Mouse (Mus musculus) gastrocnemius, adult 8-10 months (tissue): ENCODE measurements around the gene Gtf2h1. TPM values are rescaled to one million over a fixed set of nuclear protein-coding genes. Genes with fewer than 3 reads are reported as not detected.
"Not testable (repeated sequence)": the region's sequence is repeated elsewhere in the genome, so short reads cannot be mapped to it uniquely, and the experiment has no call there.

Experiments used
- DNase-seq, 2 experiments: peaks; one replicate each; pipeline ENCODE4 v3.0.0; 2022; ENCODE audit warnings: low spot score in 2 of 2
- total RNA-seq, 4 experiments: library from RNA; stranded (reverse); gene quantifications; 2 replicates each; pipeline ENCODE4 v1.2.4; 2022

Gene Gtf2h1
- 10 to 100 TPM; 14.7 to 18.4 (median 16.6) TPM for total RNA-seq

- DNase-seq, result peak; percentile 97 to 98
These were observed at the start of gene Gtf2h1, which contains the start of gene Hps5 for GRCm38 (mm10) chr7:46795287-46796205. Gtf2h1 (plus strand) TSS chr7:46796103. Hps5 (minus strand) TSS chr7:46796064.

DNA sequence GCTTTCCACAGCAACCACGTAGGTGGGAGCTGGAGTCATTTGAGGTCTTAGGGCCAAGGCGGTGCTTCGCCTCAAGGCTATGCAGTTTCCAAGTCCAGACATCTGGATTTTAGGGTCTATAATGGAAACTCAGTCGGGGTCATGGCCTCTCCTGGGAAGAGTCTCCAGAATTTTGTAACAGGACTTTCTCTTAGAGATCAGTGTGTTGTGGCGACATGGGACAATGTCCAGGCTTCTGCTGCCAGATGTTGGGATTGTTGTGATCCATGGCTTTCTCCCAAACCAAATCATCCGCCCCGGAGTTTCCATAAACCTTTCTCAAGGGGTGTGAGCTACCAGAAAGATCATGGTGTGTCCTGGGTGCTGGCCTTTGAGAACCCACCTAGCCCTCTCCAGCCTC lies 49.5 kb upstream of the Gtf2h1 start:
- peak; percentile 36 to 45 for DNase-seq

DNA sequence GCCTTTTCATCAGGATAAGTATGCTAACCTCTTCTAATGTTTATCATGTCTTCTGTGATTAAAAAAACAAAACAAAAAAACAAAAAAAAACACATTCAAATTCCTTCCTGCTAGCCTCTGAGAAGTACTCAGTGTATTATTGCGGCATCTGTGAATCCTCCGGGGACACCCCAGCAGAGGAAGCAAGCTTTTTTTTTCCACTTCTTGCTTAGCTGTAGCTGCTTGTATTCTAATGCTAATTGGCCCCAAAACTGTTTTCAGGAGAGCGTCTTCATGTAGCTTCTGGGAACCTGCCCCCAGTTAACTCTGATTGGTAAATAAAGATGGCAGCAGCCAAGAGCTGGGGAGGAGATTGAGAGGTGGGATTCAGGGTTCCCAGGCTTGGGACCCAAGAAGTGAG lies 47.4 kb upstream of the Gtf2h1 start:
- DNase-seq, result no peak

- DNase-seq, result no peak
These were observed 44.4 kb upstream of the Gtf2h1 start, which contains the start of gene Saa2 for GRCm38 (mm10) chr7:46751490-46751889. Saa2 (plus strand) TSS chr7:46751790.

GRCm38 (mm10) chr7:46761049-46761795 lies 34.7 kb upstream of the Gtf2h1 start:
- DNase-seq, result no peak

DNA sequence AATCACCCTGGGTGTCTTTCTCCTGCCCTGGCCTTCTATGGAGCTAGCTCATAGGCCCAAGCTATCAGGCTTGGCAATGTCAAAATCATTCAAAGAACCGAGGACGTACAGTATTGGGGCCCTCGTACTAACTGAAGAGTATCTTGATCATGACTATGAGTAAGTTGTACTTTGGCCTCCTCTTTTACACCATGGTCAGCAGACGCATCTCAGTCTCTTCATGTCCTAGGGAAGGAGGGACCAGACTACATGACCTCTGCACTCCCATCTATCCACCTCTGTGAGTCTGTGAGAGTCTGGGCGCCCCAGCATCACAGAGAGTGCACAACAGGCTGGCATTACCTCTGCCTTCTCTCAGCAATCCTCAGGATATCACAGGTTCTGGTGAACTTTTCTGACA lies 33.3 kb upstream of the Gtf2h1 start:
- no peak for DNase-seq

DNA sequence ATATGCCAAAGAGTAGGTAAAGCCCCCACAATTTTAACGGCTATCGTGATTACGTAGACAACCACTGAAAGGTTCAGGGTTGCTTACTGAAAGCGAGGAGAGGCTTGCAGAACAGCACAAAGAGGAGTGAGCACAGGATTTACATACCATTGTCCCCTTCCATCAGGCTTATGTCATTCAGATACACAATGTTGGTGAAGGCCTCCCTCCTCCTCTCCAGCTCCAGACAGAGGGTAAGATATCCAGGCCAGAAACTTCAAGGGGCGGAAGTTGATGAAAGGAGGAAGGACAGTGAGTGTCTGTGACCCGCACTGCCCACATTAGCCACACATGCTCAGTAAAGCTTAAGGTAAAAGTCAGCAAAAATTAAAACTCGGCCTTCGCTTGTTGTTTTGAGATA lies 31.2 kb upstream of the Gtf2h1 start:
- no peak for DNase-seq

GRCm38 (mm10) chr7:46767371-46767770 lies 28.5 kb upstream of the Gtf2h1 start:
- no peak for DNase-seq

DNA sequence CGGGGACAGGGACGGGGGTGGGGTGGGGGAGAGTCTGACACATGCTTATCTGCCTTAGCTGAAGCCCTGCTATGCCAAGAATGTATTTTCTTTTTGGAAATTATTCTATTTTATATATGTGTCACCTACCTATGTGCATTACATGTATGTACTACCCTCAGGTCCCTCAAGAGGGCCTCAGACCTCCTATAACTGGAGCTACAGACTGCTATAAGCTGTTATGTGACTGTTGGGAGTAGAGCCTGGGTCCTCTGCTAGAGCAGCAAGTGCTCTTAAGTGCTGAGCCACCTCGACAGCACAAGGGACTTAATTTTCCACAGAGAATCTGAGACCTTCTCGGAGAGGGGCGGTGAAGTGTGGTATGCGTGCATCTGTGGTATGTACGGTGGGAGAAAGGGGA lies 27.5 kb upstream of the Gtf2h1 start:
- no peak for DNase-seq

DNA sequence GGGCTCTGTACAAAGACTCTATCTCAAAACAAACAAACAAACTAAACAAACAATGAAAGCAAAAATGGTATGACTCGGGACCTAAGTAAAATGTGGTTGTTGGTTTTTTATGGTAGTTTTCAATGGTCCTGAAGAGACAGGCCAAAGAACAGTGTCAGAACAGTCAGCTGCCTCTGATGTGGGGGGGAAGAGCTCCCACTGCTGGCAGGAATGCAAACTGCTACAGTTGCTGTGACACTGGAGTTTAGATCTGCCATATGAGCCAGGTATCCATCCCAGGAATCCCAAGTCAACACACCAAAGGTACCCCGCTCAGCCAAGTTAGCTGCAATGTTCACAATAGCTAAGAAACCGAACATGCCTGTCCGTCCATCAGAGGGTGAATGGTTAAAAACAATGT lies 25.2 kb upstream of the Gtf2h1 start:
- DNase-seq, result peak in 1 of 2 experiments; percentile 31

GRCm38 (mm10) chr7:46789177-46789849 lies 6.6 kb upstream of the Gtf2h1 start:
- no peak for DNase-seq

DNA sequence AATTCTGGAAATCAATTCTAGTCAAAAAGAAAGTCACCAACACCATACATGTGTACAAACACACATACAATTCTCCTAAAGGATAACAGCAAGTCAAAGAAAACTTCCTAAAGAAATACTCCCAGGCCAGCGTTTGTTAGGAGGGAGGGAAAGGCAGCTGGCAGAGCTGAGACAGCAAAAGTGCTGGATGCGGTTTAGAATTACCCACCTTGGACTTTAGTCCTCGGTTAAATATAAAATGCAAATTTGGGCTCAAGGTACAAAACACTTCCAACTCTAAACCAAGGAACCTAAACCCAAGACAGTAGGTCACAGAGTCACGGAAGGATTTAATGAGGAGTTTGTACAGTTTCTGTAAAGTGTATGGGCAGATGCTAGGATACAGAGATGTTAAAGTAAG lies 2.0 kb upstream of the Gtf2h1 start:
- no peak for DNase-seq

DNA sequence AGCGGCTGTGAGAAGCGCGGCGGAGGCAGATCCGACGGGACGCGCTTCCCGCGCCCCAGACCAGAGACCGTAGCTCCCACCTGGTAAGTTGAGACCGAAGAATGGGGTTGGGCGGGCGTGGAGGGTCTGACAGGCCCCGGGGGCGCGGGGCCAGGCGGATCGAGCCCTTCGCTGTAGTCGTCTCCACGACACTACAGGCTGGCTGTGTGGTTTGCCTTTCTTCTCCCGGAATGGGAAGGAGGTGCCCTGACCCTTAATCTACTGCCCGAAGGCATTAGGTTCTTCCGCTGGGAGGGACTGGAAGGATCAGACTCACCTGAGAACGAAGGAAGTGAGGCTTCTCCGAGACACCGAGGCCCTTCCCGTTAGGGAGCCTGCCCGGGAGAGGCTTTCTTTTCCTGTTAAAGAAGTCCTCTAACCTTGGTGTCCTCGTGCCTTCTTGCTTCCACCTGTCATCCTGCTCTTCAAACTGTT lies 340 bp downstream of the Gtf2h1 start:
- no peak for DNase-seq

DNA sequence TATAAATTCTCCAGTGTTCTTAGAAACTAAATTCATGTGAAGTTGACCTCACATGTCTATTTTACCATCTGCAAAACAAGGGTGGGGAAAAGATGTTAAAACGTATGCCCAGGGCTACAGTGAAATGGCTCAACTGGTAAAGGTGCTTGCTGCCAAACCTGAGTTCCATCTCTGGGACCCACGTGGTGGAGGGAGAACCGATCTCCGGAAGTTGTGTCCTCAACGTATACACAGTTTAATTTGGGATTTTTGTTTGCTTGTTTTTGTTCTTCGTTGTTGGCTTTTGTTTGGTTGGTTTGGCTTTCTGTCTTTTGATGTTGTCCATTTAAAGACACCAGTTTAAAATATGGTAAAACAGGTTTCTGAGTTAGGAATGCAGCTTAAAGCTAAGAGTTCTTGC lies 876 bp downstream of the Gtf2h1 start:
- no peak for DNase-seq

DNA sequence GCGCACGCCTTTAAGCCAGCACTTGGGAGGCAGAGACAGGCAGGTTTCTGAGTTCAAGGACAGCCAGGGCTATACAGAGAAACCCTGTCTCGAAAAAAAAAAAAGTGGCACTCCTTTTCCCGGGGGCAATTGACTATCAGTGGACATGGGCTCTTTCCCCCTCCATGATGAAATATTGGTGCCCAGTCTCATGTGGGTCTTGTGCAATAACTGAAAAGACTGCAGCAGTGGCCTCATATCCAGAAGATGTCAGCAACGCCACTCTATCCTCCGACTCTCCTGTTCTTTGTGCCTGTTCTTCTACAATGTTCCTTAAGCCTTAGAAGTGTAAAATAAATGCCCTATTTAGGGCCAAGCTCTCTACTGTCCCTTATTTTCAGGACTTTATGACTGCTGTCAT lies 14.4 kb downstream of the Gtf2h1 start:
- DNase-seq, result no peak

DNA sequence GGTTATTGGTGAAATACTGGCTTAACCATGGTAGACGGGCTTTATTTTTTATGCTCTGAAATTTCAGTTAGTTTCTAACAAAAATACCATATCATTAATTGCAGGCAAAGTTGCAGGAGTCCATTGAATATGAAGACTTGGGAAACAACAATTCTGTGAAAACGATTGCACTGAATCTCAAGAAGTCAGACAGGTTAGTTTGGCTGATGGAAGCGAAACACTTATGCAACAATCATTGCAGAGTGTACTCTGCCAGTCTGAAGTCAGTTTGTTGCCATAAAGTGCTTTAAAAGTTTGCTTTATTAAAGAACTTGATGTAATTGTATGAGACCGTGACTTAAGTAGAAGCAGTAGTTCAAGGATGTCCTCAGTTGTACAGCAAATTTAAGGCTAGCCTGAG lies 18.1 kb downstream of the Gtf2h1 start:
- no peak for DNase-seq

DNA sequence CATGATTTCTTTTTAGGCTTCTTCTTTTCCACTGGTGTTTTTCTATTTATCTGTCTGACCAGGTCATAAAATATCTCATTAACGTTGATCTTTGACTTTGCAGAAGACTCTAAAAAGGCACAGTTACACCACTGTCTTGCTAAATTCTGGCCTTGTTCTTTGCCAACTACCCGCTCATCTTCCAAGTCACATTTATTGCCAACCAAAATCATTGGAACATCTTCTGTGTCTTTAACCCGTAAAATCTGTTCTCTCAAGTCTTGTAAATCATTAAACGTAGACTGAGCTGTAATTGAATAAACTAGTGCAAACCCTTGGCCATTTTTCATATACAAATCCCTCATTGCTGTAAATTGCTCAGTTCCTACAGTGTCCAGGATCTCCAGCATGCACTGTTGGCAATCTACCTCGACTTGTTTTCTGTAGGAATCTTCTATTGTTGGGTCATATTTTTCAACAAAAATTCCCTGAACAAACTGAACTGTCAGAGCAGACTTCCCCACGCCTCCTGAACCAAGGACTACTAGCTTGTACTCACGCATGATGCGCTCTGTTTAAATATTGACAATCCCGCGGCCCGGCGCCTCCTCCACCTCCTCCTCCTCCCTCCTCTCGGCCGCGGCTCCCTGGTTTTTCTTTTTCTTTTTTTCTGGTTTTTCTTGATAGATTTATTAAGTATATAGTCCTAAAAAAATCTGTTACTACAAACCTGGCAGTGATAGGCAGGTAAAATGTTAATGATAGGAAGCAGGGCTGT lies 25.2 kb downstream of the Gtf2h1 start:
- DNase-seq, result not testable (repeated sequence)

- DNase-seq, result peak; percentile 47 to 61
These were observed 31.3 kb downstream of the Gtf2h1 start for GRCm38 (mm10) chr7:46827046-46827802.

- DNase-seq, result no peak
These were observed 31.9 kb downstream of the Gtf2h1 start for GRCm38 (mm10) chr7:46827803-46828184.

- no peak for DNase-seq
These were observed 34.0 kb downstream of the Gtf2h1 start for GRCm38 (mm10) chr7:46829911-46830310.
